Mouse (Mus musculus): Measurements from ENCODE around the gene Gpr132. TPM values are rescaled to one million over a fixed set of nuclear protein-coding genes. Genes with fewer than 3 reads are reported as not detected.

Gene Gpr132
- polyA plus RNA-seq, 1 experiment from 2014 or later, result 0.15 TPM

DNA sequence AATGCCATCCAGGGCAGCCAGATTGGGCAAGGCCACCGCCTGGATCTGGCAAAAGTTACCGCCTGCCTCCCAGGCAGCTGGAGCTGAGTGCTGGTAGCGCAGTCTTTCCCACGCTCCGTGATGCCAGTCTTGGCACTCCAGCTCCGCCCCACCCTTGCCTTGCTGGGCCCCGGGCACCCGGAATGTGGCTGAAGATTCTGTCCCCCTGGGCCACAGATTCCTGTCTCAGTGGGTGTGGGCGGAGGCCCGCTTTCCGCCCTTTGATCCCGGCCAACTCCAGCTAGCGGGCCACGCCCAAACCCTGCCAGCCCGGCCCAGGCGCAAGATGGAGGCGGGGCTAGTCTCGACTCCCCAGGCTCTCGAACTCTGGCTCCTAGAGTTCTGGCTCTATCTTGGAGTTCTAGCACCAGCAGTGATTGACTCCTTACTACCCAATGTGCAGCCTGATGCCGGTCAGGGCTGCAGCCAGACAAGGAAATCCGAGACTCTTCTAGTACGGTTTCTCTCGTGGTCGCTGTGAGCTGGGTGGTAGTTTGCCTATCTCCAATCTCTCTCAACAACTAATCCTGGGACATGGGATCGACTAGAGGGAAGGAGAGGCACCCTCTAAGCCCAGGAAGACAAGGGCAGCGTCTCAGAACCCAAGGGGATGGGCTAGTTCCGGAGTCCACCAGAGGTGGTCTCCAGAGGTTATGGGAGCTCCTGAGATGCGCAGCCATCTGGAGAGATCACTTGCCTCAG lies 8.5 kb upstream of the Gpr132 start:
- DNase-seq (ENCODE audit: low spot score) (peak; percentile 52), ATAC-seq (replicated peaks; ENCODE audit: insufficient number of reproducible peaks, low FRiP score, low TSS enrichment, low read depth) (no peak)
- Histone ChIP-seq H3K27me3 (ENCODE audit: control insufficient read depth, insufficient read depth, low read length) (peaks cover 52% of the 10 kb centered on the region), H3K27ac (replicated peaks; ENCODE audit: low read depth, low read length) (no peak overlapping the region), H3K4me1 (ENCODE audit: control insufficient read depth, insufficient read depth, low read length) (peaks cover 6% of the 10 kb centered on the region; the same call in 1 of the 2 replicates), H3K9ac (replicated peaks; ENCODE audit: low read length) (no peak overlapping the region), H3K4me3 (ENCODE audit: low read depth, low read length) (0 out of 2 replicates have a peak overlapping the region, but pooled peaks have one; percentile 1), H3K4me2 (ENCODE audit: low read depth, low read length) (peak overlapping the region; percentile 81), H3K9me3 (replicated peaks; ENCODE audit: control insufficient read depth, low read length) (no peaks in the 10 kb centered on the region), H3K36me3 (replicated peaks; ENCODE audit: control insufficient read depth, insufficient read depth, low read depth, low read length) (no peaks in the 10 kb centered on the region)
- WGBS, result 6% methylated on average over 28 of the region's 28 CpGs

DNA sequence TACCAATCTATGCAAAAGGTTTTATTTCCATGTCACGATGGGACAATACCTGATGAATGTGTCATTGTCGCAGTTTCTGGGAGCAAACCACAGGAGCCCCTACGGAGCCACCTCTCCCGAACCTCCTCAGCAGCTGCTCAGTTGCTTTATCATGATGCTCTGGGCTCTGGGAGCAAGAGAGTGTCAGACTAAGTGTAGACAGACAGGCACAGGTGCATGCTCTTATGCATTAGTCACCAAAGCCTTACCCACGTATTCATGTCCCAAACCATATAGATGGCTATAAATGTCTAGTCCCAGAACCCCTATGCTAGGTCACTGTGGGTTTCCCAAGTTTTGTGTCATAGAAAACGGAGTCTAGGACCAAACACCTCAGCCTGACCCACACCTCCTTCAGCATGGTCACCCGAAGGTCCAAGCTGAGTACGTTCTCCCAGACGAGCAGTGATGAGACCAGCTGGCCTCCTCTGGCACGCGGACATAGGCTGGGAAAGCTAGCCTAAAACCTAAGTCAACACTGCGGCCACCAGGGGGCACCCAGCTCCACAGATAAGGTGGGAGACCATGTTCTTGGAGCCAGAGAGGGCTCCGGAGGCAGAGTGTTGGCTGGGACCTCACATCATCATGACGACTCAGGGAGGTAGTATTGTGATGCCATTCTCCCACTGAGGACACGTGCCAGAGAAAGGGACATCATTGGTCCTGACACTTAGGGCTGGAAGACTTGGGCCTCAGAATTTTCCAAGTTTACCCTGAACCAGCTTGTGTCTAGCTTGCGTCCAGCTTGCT lies 7.4 kb upstream of the Gpr132 start:
- 25% methylated on average over 16 of the region's 16 CpGs for WGBS
- no peaks in the 10 kb centered on the region for H3K9me3 ChIP-seq (replicated peaks; ENCODE audit: control insufficient read depth, low read length)
- no peak overlapping the region for H3K9ac ChIP-seq (replicated peaks; ENCODE audit: low read length)
- DNase-seq (ENCODE audit: low spot score) (peak; percentile 95), ATAC-seq (replicated peaks; ENCODE audit: insufficient number of reproducible peaks, low FRiP score, low TSS enrichment, low read depth) (peak; percentile 30)
- no peak overlapping the region for H3K4me2 ChIP-seq (ENCODE audit: low read depth, low read length)
- no peak overlapping the region for H3K27ac ChIP-seq (replicated peaks; ENCODE audit: low read depth, low read length)
- H3K36me3 ChIP-seq (replicated peaks; ENCODE audit: control insufficient read depth, insufficient read depth, low read depth, low read length), result no peaks in the 10 kb centered on the region
- H3K4me1 ChIP-seq (ENCODE audit: control insufficient read depth, insufficient read depth, low read length), result peaks cover 6% of the 10 kb centered on the region; the same call in 1 of the 2 replicates
- no peak overlapping the region for H3K4me3 ChIP-seq (ENCODE audit: low read depth, low read length)
- peaks cover 52% of the 10 kb centered on the region for H3K27me3 ChIP-seq (ENCODE audit: control insufficient read depth, insufficient read depth, low read length)

DNA sequence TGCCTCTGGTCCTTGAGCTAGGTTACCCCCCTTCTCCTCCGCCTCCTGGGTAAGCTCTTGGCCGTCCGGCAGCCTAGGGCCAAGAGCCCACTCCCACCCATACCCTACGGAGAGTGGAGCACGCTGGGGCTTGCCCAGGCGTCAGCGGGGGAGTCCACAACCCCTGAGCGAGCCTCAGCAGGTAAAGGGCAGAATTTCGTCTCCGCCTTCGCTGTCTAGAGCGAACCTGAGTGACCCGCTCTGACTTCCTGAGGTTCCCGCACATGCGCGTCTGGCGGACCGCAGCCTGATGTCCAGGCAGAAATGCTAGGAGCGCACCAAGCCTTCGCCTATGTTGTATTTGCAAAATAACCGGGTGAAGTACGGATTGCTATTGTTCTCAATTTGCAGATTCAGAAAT lies 6.2 kb upstream of the Gpr132 start:
- H3K4me1 ChIP-seq (ENCODE audit: control insufficient read depth, insufficient read depth, low read length), result peaks cover 6% of the 10 kb centered on the region; the same call in 1 of the 2 replicates
- H3K9ac ChIP-seq (replicated peaks; ENCODE audit: low read length), result no peak overlapping the region
- peak overlapping the region; percentile 14 for H3K4me2 ChIP-seq (ENCODE audit: low read depth, low read length)
- no peak overlapping the region for H3K27ac ChIP-seq (replicated peaks; ENCODE audit: low read depth, low read length)
- H3K27me3 ChIP-seq (ENCODE audit: control insufficient read depth, insufficient read depth, low read length), result peaks cover 52% of the 10 kb centered on the region
- no peak for ATAC-seq (replicated peaks; ENCODE audit: insufficient number of reproducible peaks, low FRiP score, low TSS enrichment, low read depth)
- H3K4me3 ChIP-seq (ENCODE audit: low read depth, low read length), result peak overlapping the region; percentile 9
- WGBS, result 9% methylated on average over 22 of the region's 22 CpGs
- no peaks in the 10 kb centered on the region for H3K9me3 ChIP-seq (replicated peaks; ENCODE audit: control insufficient read depth, low read length)
- no peaks in the 10 kb centered on the region for H3K36me3 ChIP-seq (replicated peaks; ENCODE audit: control insufficient read depth, insufficient read depth, low read depth, low read length)
- DNase-seq (ENCODE audit: low spot score), result peak; percentile 19

GRCm38 (mm10) chr12:112873452-112874190 lies 5.6 kb upstream of the Gpr132 start:
- Histone ChIP-seq H3K27ac (replicated peaks; ENCODE audit: low read depth, low read length) (no peak overlapping the region), H3K36me3 (replicated peaks; ENCODE audit: control insufficient read depth, insufficient read depth, low read depth, low read length) (no peaks in the 10 kb centered on the region), H3K9me3 (replicated peaks; ENCODE audit: control insufficient read depth, low read length) (no peaks in the 10 kb centered on the region), H3K9ac (replicated peaks; ENCODE audit: low read length) (0 out of 2 replicates have a peak overlapping the region, but pooled peaks have one; percentile 25), H3K4me2 (ENCODE audit: low read depth, low read length) (peak overlapping the region; percentile 14; the same call in 1 of the 2 replicates), H3K4me3 (ENCODE audit: low read depth, low read length) (peak overlapping the region; percentile 9), H3K4me1 (ENCODE audit: control insufficient read depth, insufficient read depth, low read length) (peaks cover 6% of the 10 kb centered on the region; the same call in 1 of the 2 replicates), H3K27me3 (ENCODE audit: control insufficient read depth, insufficient read depth, low read length) (peaks cover 48% of the 10 kb centered on the region)
- DNase-seq (ENCODE audit: low spot score) (peak; percentile 80), ATAC-seq (replicated peaks; ENCODE audit: insufficient number of reproducible peaks, low FRiP score, low TSS enrichment, low read depth) (no peak)
- 22% methylated on average over 18 of the region's 18 CpGs for WGBS

- Histone ChIP-seq H3K4me3 (ENCODE audit: low read depth, low read length) (no peak overlapping the region), H3K4me2 (ENCODE audit: low read depth, low read length) (no peak overlapping the region), H3K36me3 (replicated peaks; ENCODE audit: control insufficient read depth, insufficient read depth, low read depth, low read length) (no peaks in the 10 kb centered on the region), H3K9me3 (replicated peaks; ENCODE audit: control insufficient read depth, low read length) (no peaks in the 10 kb centered on the region), H3K27me3 (ENCODE audit: control insufficient read depth, insufficient read depth, low read length) (peaks cover 42% of the 10 kb centered on the region), H3K9ac (replicated peaks; ENCODE audit: low read length) (no peak overlapping the region), H3K4me1 (ENCODE audit: control insufficient read depth, insufficient read depth, low read length) (peaks cover 6% of the 10 kb centered on the region; the same call in 1 of the 2 replicates), H3K27ac (replicated peaks; ENCODE audit: low read depth, low read length) (no peak overlapping the region)
- ATAC-seq (replicated peaks; ENCODE audit: insufficient number of reproducible peaks, low FRiP score, low TSS enrichment, low read depth) (no peak), DNase-seq (ENCODE audit: low spot score) (no peak)
- WGBS, result 84% methylated on average over 10 of the region's 10 CpGs
Measured at GRCm38 (mm10) chr12:112872991-112873390, 5.0 kb upstream of the Gpr132 start.

GRCm38 (mm10) chr12:112871272-112871671 lies 3.2 kb upstream of the Gpr132 start:
- Histone ChIP-seq H3K27ac (replicated peaks; ENCODE audit: low read depth, low read length) (no peak overlapping the region), H3K27me3 (ENCODE audit: control insufficient read depth, insufficient read depth, low read length) (peaks cover 25% of the 10 kb centered on the region), H3K36me3 (replicated peaks; ENCODE audit: control insufficient read depth, insufficient read depth, low read depth, low read length) (no peaks in the 10 kb centered on the region), H3K4me1 (ENCODE audit: control insufficient read depth, insufficient read depth, low read length) (0 out of 2 replicates have a peak, but pooled peaks cover 2% of the 10 kb centered on the region), H3K9me3 (replicated peaks; ENCODE audit: control insufficient read depth, low read length) (no peaks in the 10 kb centered on the region), H3K9ac (replicated peaks; ENCODE audit: low read length) (no peak overlapping the region), H3K4me3 (ENCODE audit: low read depth, low read length) (no peak overlapping the region), H3K4me2 (ENCODE audit: low read depth, low read length) (no peak overlapping the region)
- WGBS, result 68% methylated on average over 2 of the region's 2 CpGs
- ATAC-seq (replicated peaks; ENCODE audit: insufficient number of reproducible peaks, low FRiP score, low TSS enrichment, low read depth) (no peak), DNase-seq (ENCODE audit: low spot score) (no peak)

DNA sequence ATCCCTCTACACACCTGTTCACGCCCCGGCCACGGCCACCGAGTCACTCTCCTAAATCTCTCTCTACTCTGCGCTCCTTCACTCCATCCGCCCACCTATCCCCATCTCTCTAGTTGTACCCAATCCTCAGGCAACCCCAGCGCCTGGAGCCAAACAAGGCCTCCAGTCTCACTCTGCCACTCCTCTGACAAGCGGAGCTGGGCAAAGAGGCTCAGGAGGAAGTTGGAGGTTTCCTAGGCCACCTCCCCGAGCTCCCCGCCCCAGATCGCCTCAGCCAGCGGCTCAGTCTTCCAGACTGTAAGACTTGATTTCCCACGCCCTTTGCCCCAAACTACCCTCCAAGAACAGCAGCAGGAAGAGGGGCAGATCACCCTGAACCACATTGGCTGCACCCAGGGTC lies 2.7 kb upstream of the Gpr132 start:
- Histone ChIP-seq H3K27me3 (ENCODE audit: control insufficient read depth, insufficient read depth, low read length) (peaks cover 20% of the 10 kb centered on the region), H3K4me3 (ENCODE audit: low read depth, low read length) (no peak overlapping the region), H3K4me1 (ENCODE audit: control insufficient read depth, insufficient read depth, low read length) (no peaks in the 10 kb centered on the region), H3K27ac (replicated peaks; ENCODE audit: low read depth, low read length) (no peak overlapping the region), H3K36me3 (replicated peaks; ENCODE audit: control insufficient read depth, insufficient read depth, low read depth, low read length) (no peaks in the 10 kb centered on the region), H3K4me2 (ENCODE audit: low read depth, low read length) (no peak overlapping the region), H3K9me3 (replicated peaks; ENCODE audit: control insufficient read depth, low read length) (no peaks in the 10 kb centered on the region), H3K9ac (replicated peaks; ENCODE audit: low read length) (no peak overlapping the region)
- ATAC-seq (replicated peaks; ENCODE audit: insufficient number of reproducible peaks, low FRiP score, low TSS enrichment, low read depth) (no peak), DNase-seq (ENCODE audit: low spot score) (no peak)
- WGBS, result 42% methylated on average over 13 of the region's 13 CpGs
